Mouse (Mus musculus): ENCODE results near the gene Kif26b. TPM values are rescaled to one million over a fixed set of nuclear protein-coding genes. Genes with fewer than 3 reads are reported as not detected.
A peak's percentile ranks its signal among the peaks of the same experiment; 100 is the strongest.

The Kif26b gene
- total RNA-seq (2021) = 1 to 10 TPM; 1.9 to 3.5 TPM
- long read RNA-seq, experiment 1, partial matches to known transcripts = 0 of 1 reads
- long read RNA-seq, experiment 1, other reads (novel, unspliced or antisense) = 1 of 1 reads
- long read RNA-seq, experiment 2, partial matches to known transcripts = 3 of 4 reads
- long read RNA-seq, experiment 2, other reads (novel, unspliced or antisense) = 1 of 4 reads

DNA sequence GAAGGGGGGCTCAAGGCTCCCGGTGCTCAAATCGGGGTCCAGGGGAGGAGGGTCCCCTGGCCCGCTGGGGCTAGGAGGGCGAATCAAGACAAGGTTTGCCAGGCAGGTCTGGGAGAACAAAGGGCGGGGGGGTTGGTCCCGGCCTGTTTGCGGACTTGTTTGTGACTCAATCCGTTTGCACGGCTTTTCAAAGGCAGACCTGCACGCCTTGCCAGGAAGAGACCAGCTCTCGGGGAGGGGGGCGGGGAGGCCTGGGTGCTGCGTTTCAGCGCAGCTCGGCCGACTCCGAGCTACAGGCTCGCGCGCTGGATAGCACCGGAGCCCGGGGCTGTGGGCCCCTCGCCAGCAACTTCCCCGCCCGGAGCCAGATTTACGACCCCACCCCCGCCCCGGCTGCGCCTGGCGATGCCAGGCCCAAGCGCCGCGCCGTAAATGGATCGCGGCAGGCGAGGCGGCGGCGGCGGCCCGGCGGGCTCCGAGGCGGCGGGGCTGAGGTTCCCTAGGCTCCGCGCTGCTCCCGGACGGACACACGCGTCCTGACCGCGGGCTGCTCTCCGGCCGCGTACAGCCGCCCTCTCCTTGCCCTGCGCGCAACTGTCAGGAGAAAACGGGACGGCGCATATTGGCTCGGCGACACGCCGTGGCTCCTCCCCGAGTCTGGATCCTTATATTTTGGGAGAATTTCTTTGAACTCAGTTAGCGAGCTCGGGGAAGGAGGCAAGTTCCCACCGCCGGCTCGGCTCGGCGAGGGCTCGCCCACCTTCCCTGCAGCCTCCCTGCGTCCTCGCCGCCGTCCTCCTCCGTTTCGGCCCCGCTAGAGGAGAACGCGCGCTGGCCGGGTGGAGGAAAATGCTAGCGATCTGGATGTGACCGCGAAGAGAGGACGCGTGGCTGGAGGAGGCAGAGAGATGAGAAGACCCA lies at the start of gene Kif26b:
Gene Kif26b, plus strand, starts transcription at position 695 of the 921 bp plus-strand sequence.
- TF ChIP-seq CTCF (IDR thresholded peaks at IDR 0.05) = no peak
- peak within 1 kb of the TSS; percentile 75 for H3K4me3 ChIP-seq
- intact Hi-C loops (cut with DNase I) = loop anchor here (5.0 kb wide), 2 partner anchors 704 to 949 kb away; no protein-coding TSS in a partner anchor
- peak within 1 kb of the TSS; percentile 81 for H3K27ac ChIP-seq
- DNase-seq = peak; percentile 74

DNA sequence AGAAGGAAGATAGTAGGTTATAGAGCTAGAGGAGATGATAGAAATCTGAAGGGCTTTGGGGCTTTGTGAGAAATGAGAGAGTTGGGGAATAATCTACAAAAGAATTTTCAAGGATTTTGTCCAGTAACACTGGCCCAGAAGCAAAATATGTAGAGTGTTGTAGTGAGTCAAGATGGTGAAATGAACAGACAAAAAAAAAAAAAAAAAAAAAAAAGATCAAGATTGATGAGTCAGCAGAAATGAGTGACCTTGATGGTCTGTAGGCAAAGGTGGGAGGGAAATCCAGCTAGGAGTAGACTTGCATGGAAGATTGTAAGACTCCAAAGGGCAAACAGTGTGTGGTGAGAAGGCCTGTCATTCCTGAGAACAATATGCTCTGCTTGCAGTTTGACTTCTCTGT lies 45.1 kb upstream of the Kif26b start:
- intact Hi-C loops (cut with DNase I) = no loop called here
- no peak for DNase-seq
- no peak for TF ChIP-seq CTCF (IDR thresholded peaks at IDR 0.05)
- Histone ChIP-seq H3K27ac (no peak overlapping the region), H3K4me3 (no peak overlapping the region)

DNA sequence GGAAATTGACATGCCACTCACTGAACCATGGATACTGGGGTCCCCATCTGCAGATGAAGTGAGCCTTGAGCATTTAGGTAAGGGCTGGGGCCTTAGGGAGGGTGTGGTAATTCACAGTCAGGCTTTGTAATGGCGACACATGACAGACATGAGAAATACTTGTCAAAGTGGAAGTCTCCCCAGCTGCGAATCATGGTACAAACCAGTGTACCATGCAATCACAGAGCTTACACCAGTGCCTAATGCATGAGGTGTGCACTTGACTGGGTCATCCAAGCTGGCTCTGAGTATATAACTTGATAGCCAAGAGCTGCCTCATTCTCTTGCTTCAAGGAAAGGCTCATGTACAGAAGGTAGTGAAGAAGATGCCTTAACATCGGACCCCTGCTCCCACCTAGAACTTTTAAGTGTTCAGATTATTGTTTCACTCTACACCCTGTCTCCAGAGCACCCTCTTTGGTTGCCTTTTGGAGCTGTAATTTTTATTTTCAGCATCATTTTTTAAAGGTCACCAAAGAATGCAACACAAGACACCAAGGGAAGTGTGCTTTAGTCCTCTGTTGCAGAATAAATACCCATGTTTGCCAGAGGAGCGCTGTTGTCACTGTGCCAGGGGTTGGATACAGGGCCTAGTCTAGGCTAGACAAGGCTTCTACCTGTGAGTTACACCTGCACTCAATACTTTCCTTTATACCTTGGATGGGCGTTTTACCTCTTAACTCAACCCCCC lies 43.6 kb upstream of the Kif26b start:
- Histone ChIP-seq H3K27ac (no peak overlapping the region), H3K4me3 (no peak overlapping the region)
- TF ChIP-seq CTCF (IDR thresholded peaks at IDR 0.05) = no peak
- intact Hi-C loops (cut with DNase I) = no loop called here
- no peak for DNase-seq

DNA sequence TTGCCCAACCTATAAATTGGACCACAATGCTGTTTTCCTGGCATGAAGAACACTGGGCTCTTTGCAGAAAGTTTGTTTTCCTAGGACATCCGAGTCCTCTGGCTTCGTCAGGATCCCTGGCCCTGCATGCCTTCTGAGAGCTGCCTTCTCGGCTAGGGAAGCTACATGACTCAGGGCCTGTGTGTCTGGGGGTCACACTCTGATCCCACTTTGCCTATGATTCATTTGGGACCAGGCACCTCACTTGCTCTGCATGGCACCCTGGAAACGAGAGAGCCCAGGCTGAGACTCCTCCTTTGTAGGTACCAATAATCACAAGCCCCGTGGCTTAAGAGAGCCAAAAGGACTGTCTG lies 43.1 kb upstream of the Kif26b start:
- TF ChIP-seq CTCF (IDR thresholded peaks at IDR 0.05) = no peak
- Histone ChIP-seq H3K27ac (no peak overlapping the region), H3K4me3 (no peak overlapping the region)
- intact Hi-C loops (cut with DNase I) = no loop called here
- no peak for DNase-seq

DNA sequence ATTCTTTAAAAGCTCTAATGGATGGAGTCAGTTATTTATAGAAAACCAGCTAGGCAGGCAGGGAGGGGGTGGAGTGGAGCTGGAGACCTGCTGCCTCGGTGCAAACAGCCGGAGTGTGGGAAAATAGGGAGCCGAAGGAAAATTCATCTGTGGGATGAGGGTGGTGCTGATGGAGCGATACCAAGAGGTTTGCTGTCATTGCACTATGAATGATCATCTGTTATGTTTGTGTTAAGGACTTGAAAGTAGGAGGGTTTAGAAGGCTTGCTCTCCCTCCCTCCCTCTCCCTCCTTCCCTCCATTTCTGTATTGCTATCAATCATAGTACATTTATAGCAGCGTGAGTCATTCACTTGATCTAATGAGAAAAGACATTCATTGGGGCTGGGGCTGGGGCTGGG lies 42.1 kb upstream of the Kif26b start:
- Histone ChIP-seq H3K27ac (no peak overlapping the region), H3K4me3 (no peak overlapping the region)
- intact Hi-C loops (cut with DNase I) = no loop called here
- TF ChIP-seq CTCF (IDR thresholded peaks at IDR 0.05) = no peak
- DNase-seq = no peak

DNA sequence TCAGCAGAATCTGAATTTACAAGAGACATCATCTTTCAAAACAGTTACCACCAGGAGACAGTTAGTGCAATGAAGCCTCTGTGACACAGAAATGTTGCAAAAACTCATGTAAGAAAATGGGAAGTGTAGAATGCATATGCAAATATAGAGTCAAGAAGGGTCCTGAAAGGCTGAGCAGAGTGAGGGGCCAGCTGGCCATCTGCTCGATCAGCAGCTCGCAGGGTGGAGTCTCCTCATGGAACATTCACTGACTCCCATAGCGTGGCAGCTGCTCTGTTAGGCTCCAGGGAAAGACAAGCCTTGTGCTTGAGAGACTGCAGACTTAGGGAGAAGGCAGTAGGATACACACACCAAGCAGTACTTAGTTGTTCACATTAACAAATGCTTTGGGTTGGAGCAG lies 39.8 kb upstream of the Kif26b start:
- H3K4me3 ChIP-seq = no peak overlapping the region
- no peak for TF ChIP-seq CTCF (IDR thresholded peaks at IDR 0.05)
- no peak overlapping the region for H3K27ac ChIP-seq
- intact Hi-C loops (cut with DNase I) = no loop called here
- DNase-seq = no peak

DNA sequence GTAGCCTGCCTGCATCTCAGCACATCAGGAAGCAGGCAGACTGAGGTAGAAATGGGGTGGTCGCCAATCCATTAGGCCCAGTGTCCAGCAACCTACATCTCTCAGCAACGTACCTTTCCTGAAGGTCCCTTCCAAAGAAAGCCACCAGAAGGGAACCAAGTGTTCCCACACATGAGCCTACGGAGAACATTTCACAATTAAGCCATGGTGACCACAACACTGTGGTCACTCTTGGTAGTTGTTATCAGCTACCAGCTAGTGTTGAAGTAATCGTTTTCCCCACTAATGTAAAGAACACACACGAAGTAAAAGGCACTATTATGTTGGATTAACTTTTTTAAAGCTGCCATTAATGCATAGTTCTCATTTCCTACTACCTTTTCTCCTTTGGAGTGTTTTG lies 37.2 kb upstream of the Kif26b start:
- intact Hi-C loops (cut with DNase I) = no loop called here
- no peak for TF ChIP-seq CTCF (IDR thresholded peaks at IDR 0.05)
- Histone ChIP-seq H3K4me3 (no peak overlapping the region), H3K27ac (no peak overlapping the region)
- DNase-seq = no peak

DNA sequence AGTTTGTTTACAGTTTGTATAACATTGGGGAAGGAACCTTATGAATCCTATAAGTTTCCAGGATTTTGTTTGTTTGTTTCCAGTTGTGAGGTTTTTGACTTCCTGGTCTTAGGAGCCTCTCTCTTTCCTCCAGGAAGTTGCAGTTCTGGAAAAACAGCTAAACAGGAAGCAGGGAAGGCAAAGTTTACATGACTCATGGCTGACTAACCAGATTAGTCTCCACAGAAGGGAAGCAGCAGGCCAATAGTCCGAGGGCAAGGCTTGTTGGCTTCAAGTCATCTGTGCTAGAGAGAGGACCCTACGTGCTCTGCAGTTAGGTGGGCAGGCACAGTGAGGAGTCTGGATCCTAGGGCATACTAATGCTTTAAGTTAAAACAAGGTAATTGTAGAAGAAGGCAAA lies 36.4 kb upstream of the Kif26b start:
- Histone ChIP-seq H3K4me3 (no peak overlapping the region), H3K27ac (no peak overlapping the region)
- intact Hi-C loops (cut with DNase I) = no loop called here
- no peak for DNase-seq
- TF ChIP-seq CTCF (IDR thresholded peaks at IDR 0.05) = no peak

DNA sequence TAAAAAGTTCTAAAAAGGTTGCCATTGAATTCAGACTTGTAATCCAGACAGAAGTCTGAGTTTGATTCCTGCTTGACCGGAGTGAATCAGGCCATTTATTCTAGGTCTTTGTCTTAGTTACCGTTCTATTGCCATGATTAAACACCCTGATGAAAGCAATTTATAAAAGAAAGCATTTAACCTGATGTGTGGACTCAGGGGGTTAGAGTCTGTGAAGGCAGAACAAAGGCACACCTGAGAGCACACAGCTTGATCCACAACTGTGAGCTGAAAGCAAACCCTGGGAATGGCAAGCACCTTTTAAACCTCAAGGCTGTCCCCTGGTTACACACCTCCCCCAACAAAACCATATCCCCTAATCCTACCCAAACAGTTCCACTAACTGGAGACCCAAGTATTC lies 32.7 kb upstream of the Kif26b start:
- intact Hi-C loops (cut with DNase I) = no loop called here
- DNase-seq = no peak
- no peak for TF ChIP-seq CTCF (IDR thresholded peaks at IDR 0.05)
- no peak overlapping the region for H3K4me3 ChIP-seq
- H3K27ac ChIP-seq = no peak overlapping the region

DNA sequence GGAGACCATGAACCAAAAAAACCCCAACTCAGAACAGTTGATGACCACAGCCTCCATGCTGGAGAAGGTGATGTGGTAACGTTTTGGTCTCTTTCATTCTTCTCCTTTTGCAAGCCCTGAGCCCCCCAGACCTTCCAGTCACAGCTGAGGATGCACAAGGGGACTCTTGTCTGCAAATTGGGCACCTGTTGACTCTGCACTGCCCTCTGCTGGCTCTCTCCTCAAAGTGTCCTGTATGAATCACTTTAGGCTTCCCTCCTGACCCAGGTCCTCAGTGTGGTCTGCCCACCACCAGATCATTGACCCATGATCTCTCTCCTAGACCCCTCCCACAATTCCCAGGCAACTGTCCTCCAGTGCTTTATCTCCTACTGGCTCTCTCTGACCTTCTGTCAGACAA lies 32.1 kb upstream of the Kif26b start:
- H3K4me3 ChIP-seq = no peak overlapping the region
- DNase-seq = peak; percentile 31
- H3K27ac ChIP-seq = no peak overlapping the region
- TF ChIP-seq CTCF (IDR thresholded peaks at IDR 0.05) = peak; percentile 60
- intact Hi-C loops (cut with DNase I) = no loop called here

DNA sequence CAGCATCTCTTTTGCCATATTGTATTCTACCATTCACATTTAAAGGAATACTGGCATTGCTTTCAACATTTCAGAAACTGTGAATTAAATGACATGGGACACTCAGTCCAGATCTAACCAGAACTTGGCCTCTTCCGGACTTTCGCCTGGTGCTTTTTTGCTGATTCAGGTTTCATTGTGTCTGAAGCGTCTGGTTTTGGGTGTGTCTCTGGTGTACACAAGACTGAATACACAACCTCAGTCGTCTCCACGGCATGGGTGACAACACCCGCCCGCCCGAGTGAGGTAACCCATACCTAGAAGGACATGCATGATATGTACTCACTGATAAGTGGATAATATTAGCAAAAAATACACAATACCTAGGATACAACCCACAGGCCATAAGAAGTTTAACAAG lies 22.0 kb upstream of the Kif26b start:
- intact Hi-C loops (cut with DNase I) = no loop called here
- Histone ChIP-seq H3K27ac (no peak overlapping the region), H3K4me3 (no peak overlapping the region)
- TF ChIP-seq CTCF (IDR thresholded peaks at IDR 0.05) = no peak
- DNase-seq = no peak

DNA sequence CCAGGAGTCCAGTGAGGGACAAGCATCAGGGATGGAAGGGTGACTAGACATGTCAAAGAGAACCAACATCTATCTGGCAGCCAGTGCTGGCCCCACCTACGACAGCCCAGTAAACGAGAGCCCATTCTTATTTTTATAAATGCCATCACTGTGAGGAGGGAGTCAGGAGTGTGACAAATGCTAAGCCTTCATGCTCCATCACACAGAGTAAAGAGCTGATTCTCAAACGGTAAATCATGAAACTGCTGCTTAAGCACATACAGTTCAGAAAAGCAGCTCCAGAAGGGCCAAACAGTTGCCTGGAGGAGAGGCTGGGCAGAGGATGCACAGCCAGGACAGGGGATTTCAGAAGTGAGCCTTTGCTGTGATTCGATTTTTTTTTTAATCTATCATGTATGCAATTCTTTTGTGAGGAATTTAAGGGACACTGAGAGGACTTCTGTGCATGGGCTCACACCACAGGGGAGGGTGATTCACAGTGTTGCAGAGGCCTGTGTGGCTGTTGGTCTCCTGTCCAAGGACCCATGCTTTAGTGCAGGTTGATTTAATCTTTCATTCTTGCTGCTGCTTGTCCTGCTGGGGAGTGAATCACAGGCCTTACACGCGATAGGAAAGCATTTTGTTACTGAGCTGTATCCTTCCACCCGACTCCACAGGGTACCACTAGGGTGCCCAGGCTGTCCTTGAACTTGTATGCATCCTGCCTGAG lies 16.4 kb upstream of the Kif26b start:
- DNase-seq = no peak
- no peak for TF ChIP-seq CTCF (IDR thresholded peaks at IDR 0.05)
- intact Hi-C loops (cut with DNase I) = no loop called here
- Histone ChIP-seq H3K4me3 (no peak overlapping the region), H3K27ac (no peak overlapping the region)

Data from gastrocnemius, adult 2 months (tissue).